Mouse (Mus musculus) bone marrow, adult 2 months (tissue): ENCODE results near the gene 4933424G06Rik.

Experiments used
- CTCF ChIP-seq: fragments of 200-500 bp; IDR thresholded peaks from 2 replicates; pipeline ENCODE4 v1.5.1; 2011; ENCODE audit warnings: low read length, control low read depth; ENCODE audit not compliant: control insufficient read depth, insufficient read depth
- POLR2A ChIP-seq: fragments of 200-500 bp; IDR thresholded peaks from 2 replicates; pipeline ENCODE4 v1.6.1; 2011; ENCODE audit warnings: low read depth, mild to moderate bottlenecking, control low read depth, low read length, borderline replicate concordance; ENCODE audit not compliant: control insufficient read depth

DNA sequence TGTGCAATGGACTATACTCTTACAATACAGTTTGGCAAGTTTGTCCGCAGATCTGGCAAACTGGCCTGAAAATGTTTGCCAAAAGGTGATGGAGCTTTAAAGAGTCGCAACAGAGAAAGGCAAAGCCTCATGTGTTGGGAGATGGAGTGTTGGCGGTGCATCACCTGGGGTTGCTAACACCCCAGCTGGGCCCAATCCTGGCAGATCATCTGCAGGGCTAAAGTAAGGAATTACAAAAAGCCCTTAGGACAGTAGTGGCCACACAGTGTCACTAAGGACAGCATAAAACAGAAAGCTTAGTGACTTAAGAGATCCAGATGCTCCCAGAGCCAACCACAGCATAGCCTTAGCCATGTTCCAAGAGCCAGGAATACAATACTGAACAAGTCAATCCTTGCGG lies 94.9 kb downstream of the 4933424G06Rik start:
- no peak for TF ChIP-seq CTCF
- TF ChIP-seq POLR2A = no peak
